Mouse (Mus musculus): ENCODE measurements around the gene Pik3r1. TPM values are rescaled to one million over a fixed set of nuclear protein-coding genes. Genes with fewer than 3 reads are reported as not detected.

The Pik3r1 gene
- total RNA-seq, 2 experiments from 2014 or later, result 21.7 to 30.2 TPM

GRCm38 (mm10) chr13:101711301-101711700 is 56.7 kb downstream of the Pik3r1 start:
- DNase-seq (ENCODE audit: low spot score), result no peak

- no peak for DNase-seq (ENCODE audit: low spot score)
These were observed 58.2 kb downstream of the Pik3r1 start for GRCm38 (mm10) chr13:101709788-101710187.

- DNase-seq (ENCODE audit: low spot score), result no peak
These were observed 60.8 kb downstream of the Pik3r1 start for GRCm38 (mm10) chr13:101707226-101707625.

- DNase-seq (ENCODE audit: low spot score), result no peak
These were observed 61.6 kb downstream of the Pik3r1 start for GRCm38 (mm10) chr13:101706426-101706825.

GRCm38 (mm10) chr13:101702096-101702775 is 65.8 kb downstream of the Pik3r1 start:
- no peak for DNase-seq (ENCODE audit: low spot score)

- no peak for DNase-seq (ENCODE audit: low spot score)
These were observed 66.4 kb downstream of the Pik3r1 start for GRCm38 (mm10) chr13:101701632-101702031.

- no peak for DNase-seq (ENCODE audit: low spot score)
These were observed 68.3 kb downstream of the Pik3r1 start for GRCm38 (mm10) chr13:101699742-101700141.

GRCm38 (mm10) chr13:101697966-101698365 is 70.1 kb downstream of the Pik3r1 start:
- no peak for DNase-seq (ENCODE audit: low spot score)

GRCm38 (mm10) chr13:101697461-101697860 is 70.6 kb downstream of the Pik3r1 start:
- no peak for DNase-seq (ENCODE audit: low spot score)

GRCm38 (mm10) chr13:101696827-101697226 is 71.2 kb downstream of the Pik3r1 start:
- no peak for DNase-seq (ENCODE audit: low spot score)

GRCm38 (mm10) chr13:101696316-101696715 is 71.7 kb downstream of the Pik3r1 start:
- no peak for DNase-seq (ENCODE audit: low spot score)

- DNase-seq (ENCODE audit: low spot score), result peak; percentile 91
These were observed 72.1 kb downstream of the Pik3r1 start for GRCm38 (mm10) chr13:101695876-101696275.

GRCm38 (mm10) chr13:101694496-101695251 is 73.3 kb downstream of the Pik3r1 start:
- DNase-seq (ENCODE audit: low spot score), result no peak

- DNase-seq (ENCODE audit: low spot score), result peak; percentile 51
These were observed 74.0 kb downstream of the Pik3r1 start for GRCm38 (mm10) chr13:101693967-101694495.

GRCm38 (mm10) chr13:101692866-101693691 is 74.9 kb downstream of the Pik3r1 start:
- no peak for DNase-seq (ENCODE audit: low spot score)

GRCm38 (mm10) chr13:101692239-101692784 is 75.7 kb downstream of the Pik3r1 start:
- peak; percentile 37 for DNase-seq (ENCODE audit: low spot score)

- DNase-seq (ENCODE audit: low spot score), result no peak
These were observed 76.3 kb downstream of the Pik3r1 start for GRCm38 (mm10) chr13:101691669-101692068.

- DNase-seq (ENCODE audit: low spot score), result no peak
These were observed 76.9 kb downstream of the Pik3r1 start for GRCm38 (mm10) chr13:101690911-101691655.

- peak; percentile 36 for DNase-seq (ENCODE audit: low spot score)
These were observed 77.8 kb downstream of the Pik3r1 start for GRCm38 (mm10) chr13:101690167-101690566.

- no peak for DNase-seq (ENCODE audit: low spot score)
These were observed 81.8 kb downstream of the Pik3r1 start for GRCm38 (mm10) chr13:101686256-101686655.

- no peak for DNase-seq (ENCODE audit: low spot score)
These were observed 83.3 kb downstream of the Pik3r1 start for GRCm38 (mm10) chr13:101684706-101685105.
